Mouse (Mus musculus) testis, adult 2 months (tissue): Measurements from ENCODE around the gene Mycn. TPM values are rescaled to one million over a fixed set of nuclear protein-coding genes. Genes with fewer than 3 reads are reported as not detected.

ENCODE experiments used
- H3K27ac ChIP-seq: fragments of 200-500 bp; 2 replicates; pipeline ENCODE4 v1.5.1; 2012; ENCODE audit warnings: low read depth, low read length; ENCODE audit not compliant: control insufficient read depth, insufficient read depth
- H3K27me3 ChIP-seq: fragments of 200-500 bp; 2 replicates; pipeline ENCODE4 v1.6.1; 2012; ENCODE audit warnings: mild to moderate bottlenecking, low read length, moderate library complexity; ENCODE audit not compliant: control insufficient read depth, insufficient read depth
- H3K36me3 ChIP-seq: fragments of 200-500 bp; 2 replicates; pipeline ENCODE4 v1.6.1; 2012; ENCODE audit warnings: mild to moderate bottlenecking, low read length; ENCODE audit not compliant: control insufficient read depth, insufficient read depth
- H3K4me1 ChIP-seq: fragments of 200-500 bp; 2 replicates; pipeline ENCODE4 v1.6.1; 2012; ENCODE audit warnings: low read length; ENCODE audit not compliant: control insufficient read depth, insufficient read depth
- H3K4me3 ChIP-seq: fragments of 200-500 bp; 2 replicates; pipeline ENCODE4 v1.5.1; 2012; ENCODE audit warnings: low read depth, mild to moderate bottlenecking, low read length, moderate library complexity, mixed read lengths; ENCODE audit not compliant: control insufficient read depth
- CTCF ChIP-seq: fragments of 200-500 bp; IDR thresholded peaks from 2 replicates; pipeline ENCODE4 v1.5.1; 2012; ENCODE audit warnings: low read depth, mild to moderate bottlenecking, inconsistent platforms, low read length, moderate library complexity; ENCODE audit not compliant: control insufficient read depth, insufficient read depth, insufficient replicate concordance
- POLR2A ChIP-seq: fragments of 200-500 bp; IDR thresholded peaks from 2 replicates; pipeline ENCODE4 v1.6.1; 2012; ENCODE audit warnings: low read depth, mild to moderate bottlenecking, inconsistent platforms, low read length, moderate library complexity; ENCODE audit not compliant: control insufficient read depth
- polyA plus RNA-seq: library from polyadenylated mRNA; depleted of rRNA; stranded (reverse); fragments of >200 nt; gene quantifications from 2 replicates; pipeline ENCODE4 v1.2.3, GENCODE M21; 2012; rRNA removed

The Mycn gene
- polyA plus RNA-seq, result 1.5 and 1.6 TPM in 2 replicates

GRCm38 (mm10) chr12:12941661-12942363 is at the start of gene Mycn:
Gene Mycn (minus strand): TSS chr12:12941914.
- H3K4me1 ChIP-seq, result peaks cover 8% of the 10 kb centered on the region
- TF ChIP-seq CTCF (no peak), POLR2A (peak; percentile 46; the same call in 1 of the 2 replicates)

GRCm38 (mm10) chr12:12987376-12987775 is 45.7 kb upstream of the Mycn start:
- H3K27ac ChIP-seq, result no peak overlapping the region
- H3K27me3 ChIP-seq, result no peaks in the 10 kb centered on the region
- H3K4me1 ChIP-seq, result no peaks in the 10 kb centered on the region; the same call in 1 of the 2 replicates
- H3K4me3 ChIP-seq, result no peak overlapping the region
- no peak for TF ChIP-seq POLR2A
- TF ChIP-seq CTCF, result no peak
- no peaks in the 10 kb centered on the region for H3K36me3 ChIP-seq

More at GRCm38 (mm10) chr12:12941661-12942363, at the start of gene Mycn:
- Histone ChIP-seq H3K27ac (peak within 1 kb of the TSS; percentile 70), H3K27me3 (no peaks in the 10 kb centered on the region; the same call in 1 of the 2 replicates), H3K4me3 (peak within 1 kb of the TSS; percentile 83), H3K36me3 (no peaks in the 10 kb centered on the region)

- peak overlapping the region; percentile 7; the same call in 1 of the 2 replicates for H3K4me3 ChIP-seq
- TF ChIP-seq POLR2A (no peak), CTCF (no peak)
- H3K4me1 ChIP-seq, result no peaks in the 10 kb centered on the region; the same call in 1 of the 2 replicates
- no peaks in the 10 kb centered on the region for H3K27me3 ChIP-seq
- no peaks in the 10 kb centered on the region for H3K36me3 ChIP-seq
- no peak overlapping the region for H3K27ac ChIP-seq
Measured at GRCm38 (mm10) chr12:12986612-12987206, 45.0 kb upstream of the Mycn start.

DNA sequence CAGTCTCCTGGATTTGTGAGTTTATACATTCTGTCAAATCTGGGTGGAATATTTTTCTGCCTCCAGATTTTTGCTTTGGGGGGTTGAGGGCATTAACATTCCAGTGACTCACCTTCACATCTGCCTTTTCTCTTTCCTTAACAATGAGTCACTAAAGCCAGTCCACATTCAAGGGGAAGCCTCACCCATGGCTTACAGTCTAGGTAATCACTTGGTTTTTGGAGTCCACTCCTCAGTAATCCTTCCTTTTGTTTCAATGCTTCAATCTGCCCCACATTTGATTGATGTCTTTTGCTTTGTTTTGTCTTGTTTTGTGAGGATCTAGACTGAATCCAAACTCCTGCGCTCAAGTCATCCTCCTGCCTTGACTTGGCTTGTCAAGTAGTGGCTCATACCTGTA is 41.3 kb upstream of the Mycn start:
- H3K27ac ChIP-seq, result no peak overlapping the region
- TF ChIP-seq CTCF, result no peak
- no peak for TF ChIP-seq POLR2A
- H3K27me3 ChIP-seq, result no peaks in the 10 kb centered on the region
- H3K4me1 ChIP-seq, result no peaks in the 10 kb centered on the region; the same call in 1 of the 2 replicates
- H3K36me3 ChIP-seq, result no peaks in the 10 kb centered on the region
- no peak overlapping the region for H3K4me3 ChIP-seq

DNA sequence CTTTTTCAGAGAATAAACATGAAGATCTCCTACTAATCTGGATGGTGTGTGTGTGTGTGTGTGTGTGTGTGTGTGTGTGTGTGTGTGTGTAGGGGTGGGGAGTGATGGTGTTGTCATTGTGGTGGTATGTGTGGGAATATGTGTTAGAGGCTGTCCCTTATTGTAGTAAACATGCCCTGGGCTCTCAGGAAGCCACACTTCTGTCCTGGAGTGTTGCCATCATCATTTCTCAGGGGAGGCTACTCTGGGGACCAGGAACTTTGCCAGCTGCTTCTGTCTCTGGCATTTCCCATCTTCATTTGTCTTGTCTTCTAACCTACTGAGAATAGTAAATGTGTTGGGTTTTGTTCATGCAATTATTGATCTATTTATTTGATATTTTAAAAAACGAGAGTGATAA is 33.7 kb upstream of the Mycn start:
- Histone ChIP-seq H3K27ac (no peak overlapping the region), H3K36me3 (no peaks in the 10 kb centered on the region), H3K4me3 (no peak overlapping the region), H3K4me1 (no peaks in the 10 kb centered on the region), H3K27me3 (no peaks in the 10 kb centered on the region)
- TF ChIP-seq POLR2A, result no peak
- no peak for TF ChIP-seq CTCF

- H3K27ac ChIP-seq, result no peak overlapping the region
Measured at GRCm38 (mm10) chr12:12972756-12973435, 31.2 kb upstream of the Mycn start.

DNA sequence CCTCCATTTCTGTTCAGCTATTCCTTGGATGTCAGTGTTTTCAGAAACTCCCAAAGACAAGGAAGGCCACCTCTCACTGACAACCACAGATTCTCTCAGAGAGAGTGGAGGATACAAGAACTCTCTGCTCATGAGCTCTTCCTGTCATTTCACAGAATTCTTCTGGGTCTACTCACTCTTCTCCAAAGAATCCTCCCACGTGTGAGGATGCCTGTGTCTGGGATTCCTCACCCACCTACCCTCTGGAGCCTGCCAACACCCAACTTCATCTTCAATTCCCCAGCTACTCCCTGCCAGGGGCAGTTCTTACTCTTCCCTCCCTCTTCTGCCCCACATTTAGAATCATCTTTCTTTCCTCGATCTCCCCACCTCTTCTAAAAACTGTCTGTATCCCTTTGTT is 26.2 kb upstream of the Mycn start:
- Histone ChIP-seq H3K27me3 (no peaks in the 10 kb centered on the region), H3K36me3 (no peaks in the 10 kb centered on the region), H3K4me3 (no peak overlapping the region), H3K4me1 (no peaks in the 10 kb centered on the region), H3K27ac (no peak overlapping the region)
- TF ChIP-seq CTCF (no peak), POLR2A (no peak)

More at GRCm38 (mm10) chr12:12972756-12973435, 31.2 kb upstream of the Mycn start:
- H3K4me1 ChIP-seq, result no peaks in the 10 kb centered on the region
- no peak overlapping the region for H3K4me3 ChIP-seq
- TF ChIP-seq POLR2A (no peak), CTCF (no peak)
- H3K27me3 ChIP-seq, result no peaks in the 10 kb centered on the region
- no peaks in the 10 kb centered on the region for H3K36me3 ChIP-seq
